Comparison of ENCODE assay signal across 12 mouse cellular contexts in the genomic region with DNA sequence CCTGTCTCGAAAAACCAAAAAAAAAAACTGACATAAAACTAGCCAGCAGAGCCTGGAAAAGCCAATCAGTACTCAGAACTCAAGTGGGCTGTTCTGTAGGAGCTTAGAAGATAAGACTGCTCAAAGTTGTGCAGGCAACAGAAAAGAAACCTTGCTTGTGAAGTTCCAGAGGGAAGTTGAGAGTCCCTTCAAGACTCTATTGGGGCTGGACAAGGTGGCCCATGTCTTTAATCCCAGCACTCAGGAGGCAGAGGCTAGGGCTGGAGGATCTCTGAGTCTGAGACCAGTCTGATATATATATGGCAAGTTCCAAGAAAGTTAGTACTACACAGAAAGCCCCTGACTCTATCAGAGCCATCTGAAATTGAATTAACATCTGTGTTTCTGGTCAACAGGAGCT.
"Had no signal": no experiment of that assay in that cellular context is flagged by ENCODE, and none has a peak within 500 bp of the region (broad histone marks: within the 10 kb centered on the region; RNA-seq: fewer than 3 reads in every experiment).

No protein-coding gene starts in this region.

- H3K36me3 ChIP-seq: midbrain, embryonic 15.5 days; neural tube, embryonic 12.5 days; stomach, embryonic 15.5 days had no signal

- H3K27me3 ChIP-seq: liver, embryonic 15.5 days; midbrain, embryonic 12.5 days; midbrain, embryonic 15.5 days; neural tube, embryonic 12.5 days; stomach, embryonic 15.5 days had no signal

- H3K4me2 ChIP-seq: liver, embryonic 15.5 days; lung, embryonic 14.5 days; midbrain, embryonic 12.5 days; midbrain, embryonic 15.5 days; neural tube, embryonic 12.5 days; stomach, embryonic 15.5 days had no signal

- H3K9me3 ChIP-seq: liver, embryonic 15.5 days; midbrain, embryonic 12.5 days; midbrain, embryonic 15.5 days; neural tube, embryonic 12.5 days; stomach, embryonic 15.5 days had no signal

- H3K9ac ChIP-seq: liver, embryonic 15.5 days; lung, embryonic 14.5 days; midbrain, embryonic 12.5 days; midbrain, embryonic 15.5 days; neural tube, embryonic 12.5 days; stomach, embryonic 15.5 days had no signal

- DNase-seq: lung, adult 18-20 months; lung, embryonic 14.5 days; right cerebral cortex, postnatal 14 days; thymus, adult 2 months; thymus, postnatal 25 days; thymus, postnatal 4 days had no signal

- H3K4me1 ChIP-seq: midbrain, embryonic 12.5 days; stomach, embryonic 15.5 days had no signal

- H3K27ac ChIP-seq: liver, embryonic 15.5 days; midbrain, embryonic 12.5 days; midbrain, embryonic 15.5 days; neural tube, embryonic 12.5 days; stomach, embryonic 15.5 days; stomach, postnatal 0 days had no signal

- H3K4me3 ChIP-seq: liver, embryonic 15.5 days; midbrain, embryonic 12.5 days; midbrain, embryonic 15.5 days; neural tube, embryonic 12.5 days; stomach, embryonic 15.5 days had no signal

- ATAC-seq: midbrain, embryonic 15.5 days had no signal
